Mouse (Mus musculus) thymus, adult 18-20 months (tissue): Measurements from ENCODE around the gene Tmem132d.

Source experiments
- DNase-seq, 2 experiments: peaks; one replicate each; pipeline ENCODE4 v3.0.0; 2022; ENCODE audit warnings: mixed read lengths in 2 of 2

Gene Tmem132d

DNA sequence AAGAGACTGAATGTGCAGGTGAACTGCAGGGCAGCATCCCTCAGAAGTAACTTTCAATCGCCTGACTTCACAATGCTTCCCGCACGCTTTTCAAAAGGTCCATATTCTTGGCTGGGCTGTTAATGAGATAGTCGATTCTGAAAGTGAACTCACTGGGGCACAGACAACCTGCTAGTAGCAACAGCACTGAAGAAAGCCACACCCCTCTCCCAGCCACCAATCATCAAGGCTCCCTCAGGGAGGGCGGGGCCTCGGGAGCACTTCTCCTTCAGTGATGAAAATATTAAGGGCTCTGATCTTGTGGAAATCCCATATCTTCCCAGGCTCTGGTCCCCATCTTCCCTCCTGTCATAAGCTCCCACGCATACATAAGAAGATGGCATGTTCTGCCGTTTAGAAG lies 27.8 kb downstream of the Tmem132d start:
- no peak for DNase-seq

DNA sequence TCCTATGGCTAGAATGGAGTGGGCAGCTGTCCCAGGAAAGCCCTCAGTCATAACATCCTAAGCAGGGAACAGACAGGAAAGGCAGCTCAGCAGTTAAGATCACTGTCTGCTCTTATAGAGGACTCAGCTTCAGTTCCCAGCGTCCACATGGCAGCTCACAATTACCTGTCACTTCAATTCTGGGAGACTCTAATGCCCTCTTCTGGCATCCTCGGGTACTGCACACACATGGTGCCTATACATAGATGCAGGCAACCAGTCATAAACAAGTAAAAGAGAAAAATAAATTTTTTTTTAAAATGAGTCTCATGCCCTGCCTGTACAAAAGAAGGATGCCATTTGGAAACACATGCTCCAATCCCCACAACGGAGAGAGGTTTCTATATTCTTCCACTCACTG lies 28.7 kb downstream of the Tmem132d start:
- no peak for DNase-seq

DNA sequence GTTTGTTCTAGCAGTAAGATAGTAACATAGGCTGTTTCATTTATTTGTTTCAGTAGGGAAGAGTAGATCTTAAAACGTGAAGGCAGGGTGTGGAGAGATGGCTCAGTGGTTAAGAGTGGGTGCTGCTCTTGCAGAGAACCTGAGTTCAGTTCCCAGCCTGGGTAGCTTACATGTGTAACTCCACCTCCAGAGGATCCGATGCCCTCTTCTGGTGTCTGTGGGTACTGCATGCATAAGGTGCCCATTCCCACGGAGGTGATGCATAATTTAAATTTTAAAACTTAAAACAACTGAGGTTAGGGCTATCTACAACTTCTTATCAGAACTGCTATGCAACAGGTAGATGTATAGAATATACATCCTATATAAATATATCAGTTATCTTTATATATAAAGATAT lies 40.5 kb downstream of the Tmem132d start:
- no peak for DNase-seq

GRCm38 (mm10) chr5:128389665-128390064 lies 43.2 kb downstream of the Tmem132d start:
- DNase-seq = no peak

DNA sequence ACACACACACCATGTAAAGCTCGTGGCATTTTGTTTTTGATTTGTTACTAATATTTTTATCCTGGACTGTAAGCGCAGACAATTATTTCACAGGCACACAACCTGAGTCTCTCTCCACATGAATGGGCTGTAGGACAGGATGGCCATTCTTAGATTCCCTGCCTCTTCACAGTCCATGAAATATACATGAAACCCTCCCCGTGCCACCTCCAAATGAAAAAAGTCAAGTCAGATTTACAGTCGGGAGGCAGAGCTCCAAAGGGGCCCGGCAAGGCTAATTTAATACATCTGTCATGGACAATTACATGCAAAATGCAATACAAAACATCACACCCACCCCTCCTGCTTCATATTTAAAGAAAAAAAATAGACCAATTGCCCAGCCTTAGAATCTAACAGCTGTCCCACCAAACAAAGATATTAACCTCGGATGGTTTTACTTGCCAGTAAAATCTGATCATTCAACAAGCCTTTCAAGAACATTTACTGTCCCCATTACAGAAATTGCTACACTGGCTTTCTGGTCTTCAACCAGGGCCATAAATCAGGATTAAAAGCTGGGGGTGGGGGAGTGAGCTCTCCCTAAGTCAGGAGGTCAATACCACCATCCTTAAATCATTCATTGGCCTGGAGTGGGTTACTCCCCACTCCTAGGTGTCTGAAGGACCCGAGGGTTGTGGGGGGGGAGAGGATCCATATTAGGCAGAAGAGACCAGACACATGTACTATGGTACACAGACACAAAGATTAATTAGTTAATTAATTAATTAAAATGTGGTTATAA lies 44.3 kb downstream of the Tmem132d start:
- no peak for DNase-seq

DNA sequence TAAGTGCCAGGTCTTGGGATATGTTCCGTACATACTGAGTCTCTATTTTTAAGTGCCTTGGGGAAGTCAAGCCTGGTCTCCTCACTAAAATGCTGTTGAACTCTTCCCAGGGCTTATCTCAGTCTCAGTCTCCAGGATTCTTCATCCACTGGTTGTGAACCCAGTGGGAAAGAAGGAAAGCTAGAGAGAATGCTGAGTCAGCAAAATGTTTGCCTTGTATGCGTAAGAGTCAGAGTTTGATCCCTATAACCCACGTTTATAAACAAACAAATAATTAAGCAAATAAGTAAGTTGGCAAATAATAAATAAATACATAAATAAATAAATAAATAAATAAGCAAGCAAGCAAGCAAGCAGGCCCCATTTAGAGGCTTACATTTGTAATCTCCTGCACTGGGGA lies 63.1 kb downstream of the Tmem132d start:
- DNase-seq = no peak

DNA sequence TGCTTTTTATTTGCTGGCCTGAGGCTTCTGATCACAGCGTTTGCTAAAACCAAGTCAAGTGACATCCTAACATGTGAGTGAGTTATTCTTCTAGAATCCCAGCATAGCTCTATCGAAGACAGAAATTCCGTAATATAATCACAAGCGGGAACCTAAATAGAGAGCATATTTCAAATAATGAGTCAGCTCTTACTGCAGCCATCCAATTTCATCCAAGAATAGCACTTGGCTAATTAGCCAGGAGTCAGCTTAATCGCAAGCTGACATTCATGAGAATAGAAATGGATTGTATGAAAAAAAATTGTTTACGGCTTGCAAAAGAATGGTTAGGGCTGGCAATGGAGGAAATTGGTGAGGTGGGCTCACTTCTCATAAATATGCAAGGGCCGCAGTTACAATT lies 63.8 kb downstream of the Tmem132d start:
- DNase-seq = no peak

DNA sequence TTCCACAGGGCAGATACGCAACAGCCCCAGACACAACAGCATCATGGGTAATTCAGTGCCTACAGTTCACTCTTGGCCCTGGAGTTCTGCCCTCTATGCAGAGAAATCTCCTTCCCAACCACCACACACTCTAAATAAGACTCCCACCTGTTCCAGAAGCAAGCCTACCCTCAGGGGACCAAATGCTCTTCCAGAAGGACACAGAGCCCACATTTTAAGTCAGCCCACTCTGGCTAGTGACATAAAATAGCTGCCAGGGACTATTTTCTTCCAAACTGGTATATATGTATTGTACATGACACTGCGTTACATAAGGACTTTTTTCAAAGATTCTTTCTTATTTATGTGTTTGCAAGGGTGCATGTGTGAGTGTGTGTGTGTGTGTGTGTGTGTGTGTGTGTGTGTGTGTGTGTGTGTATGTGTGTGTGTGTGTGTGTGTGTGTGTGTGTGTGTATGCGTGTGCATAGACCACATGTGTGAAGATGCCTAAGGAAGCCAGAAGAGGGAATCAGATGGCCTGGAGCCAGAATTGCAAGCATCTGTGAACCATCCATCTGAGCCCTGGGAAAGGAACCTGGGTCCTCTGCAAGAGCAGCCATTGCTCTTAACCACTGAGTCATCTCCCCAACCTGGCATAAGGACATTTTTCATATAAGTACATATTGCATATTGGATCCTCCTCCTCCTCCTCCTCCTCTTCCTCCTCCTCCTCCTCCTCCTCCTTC lies 67.5 kb downstream of the Tmem132d start:
- no peak for DNase-seq

DNA sequence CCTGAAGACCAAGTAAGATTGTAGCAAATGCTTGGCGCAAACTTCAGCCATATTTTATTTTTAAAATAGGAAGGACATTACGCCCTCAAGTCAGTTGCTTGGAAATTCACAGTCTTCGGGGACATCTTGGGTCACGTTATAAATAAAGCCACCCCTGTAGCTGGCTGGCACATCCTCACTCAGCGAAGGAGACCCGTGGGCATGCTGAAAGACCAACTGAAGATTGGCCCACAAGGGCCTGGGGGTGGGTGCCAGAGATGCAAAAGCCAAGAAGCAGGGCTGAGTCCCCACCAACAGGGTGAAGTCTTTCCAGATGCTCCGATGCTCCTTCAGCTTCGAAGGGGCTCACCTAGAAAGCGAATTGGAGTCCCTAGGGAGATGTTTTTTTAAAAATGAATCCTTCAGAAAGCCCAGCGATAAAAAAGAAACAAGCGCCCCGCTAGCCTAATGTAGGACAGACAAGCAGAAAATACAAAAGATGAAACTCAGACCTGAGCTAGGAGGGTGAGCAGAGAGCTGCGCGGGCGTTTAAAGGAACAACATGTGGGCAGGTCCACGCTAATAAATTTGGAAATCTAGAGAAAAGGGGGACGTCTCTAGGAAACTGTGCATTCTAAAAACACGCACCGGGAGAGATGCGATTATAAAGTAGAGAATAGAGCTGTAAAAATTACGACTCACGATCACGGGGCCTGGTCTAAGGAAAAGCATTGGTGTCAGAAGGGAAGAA lies 71.8 kb downstream of the Tmem132d start:
- DNase-seq = no peak

DNA sequence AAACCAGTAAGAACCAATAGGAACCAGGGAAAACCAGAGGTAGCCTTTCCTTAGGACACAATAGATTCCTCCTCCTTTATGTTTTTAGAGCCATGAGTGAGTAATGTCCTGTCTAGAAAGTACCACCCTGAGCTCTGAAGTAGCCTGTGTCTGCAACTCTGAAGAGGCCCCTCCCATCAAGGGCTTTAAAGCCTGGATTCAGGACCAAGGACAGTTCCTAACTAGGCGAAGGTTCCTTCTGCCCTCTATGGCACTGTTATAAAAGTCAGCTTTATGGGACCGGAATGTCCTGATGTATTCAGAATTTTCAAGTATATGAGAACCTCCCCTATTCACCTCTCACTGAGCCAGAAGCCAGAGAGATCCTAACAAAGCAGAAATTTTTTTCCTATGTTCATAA lies 84.0 kb downstream of the Tmem132d start:
- no peak for DNase-seq

DNA sequence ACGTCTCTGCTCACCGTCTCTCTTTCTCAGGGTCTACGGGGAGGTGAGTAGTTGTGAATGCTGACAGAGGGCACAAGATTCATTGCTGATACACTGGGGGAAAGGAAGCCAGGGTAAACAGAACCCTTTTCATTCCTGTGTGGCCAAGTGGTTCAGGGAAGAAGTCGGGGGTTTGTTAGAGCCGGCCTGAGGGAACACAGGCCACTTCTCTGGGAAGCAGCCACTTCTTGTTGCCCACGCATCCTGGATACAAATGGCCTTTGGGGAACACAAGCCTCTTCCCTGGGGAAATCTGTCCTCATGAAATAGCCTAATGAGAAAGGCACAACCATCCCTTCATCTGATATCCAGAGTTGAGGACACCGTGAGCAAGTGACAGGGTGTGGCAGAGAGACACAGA lies 96.0 kb downstream of the Tmem132d start:
- no peak for DNase-seq

- no peak for DNase-seq
Measured at GRCm38 (mm10) chr5:128332766-128333165, 100.1 kb downstream of the Tmem132d start.

- no peak for DNase-seq
Measured at GRCm38 (mm10) chr5:128330351-128330750, 102.5 kb downstream of the Tmem132d start.

- no peak for DNase-seq
Measured at GRCm38 (mm10) chr5:128302387-128302786, 130.5 kb downstream of the Tmem132d start.

DNA sequence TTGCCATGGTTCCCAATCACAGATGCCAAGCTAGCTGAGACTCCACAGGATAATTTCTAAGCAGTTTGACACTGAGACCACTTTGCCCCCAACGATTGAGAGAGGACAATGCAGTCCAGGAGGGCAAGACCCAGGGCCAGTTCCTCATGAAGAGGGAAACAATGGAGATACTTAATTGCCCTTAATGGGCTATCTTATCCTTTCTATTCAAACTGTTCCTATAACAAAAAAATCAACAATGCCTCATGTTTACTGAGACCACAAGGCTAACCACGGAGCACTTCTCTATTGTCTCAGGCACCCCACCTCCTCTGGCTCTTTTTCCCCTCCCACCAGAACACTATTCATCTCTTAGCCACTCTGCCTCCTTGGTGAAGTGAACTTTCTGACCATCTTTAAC lies 141.7 kb downstream of the Tmem132d start:
- no peak for DNase-seq

DNA sequence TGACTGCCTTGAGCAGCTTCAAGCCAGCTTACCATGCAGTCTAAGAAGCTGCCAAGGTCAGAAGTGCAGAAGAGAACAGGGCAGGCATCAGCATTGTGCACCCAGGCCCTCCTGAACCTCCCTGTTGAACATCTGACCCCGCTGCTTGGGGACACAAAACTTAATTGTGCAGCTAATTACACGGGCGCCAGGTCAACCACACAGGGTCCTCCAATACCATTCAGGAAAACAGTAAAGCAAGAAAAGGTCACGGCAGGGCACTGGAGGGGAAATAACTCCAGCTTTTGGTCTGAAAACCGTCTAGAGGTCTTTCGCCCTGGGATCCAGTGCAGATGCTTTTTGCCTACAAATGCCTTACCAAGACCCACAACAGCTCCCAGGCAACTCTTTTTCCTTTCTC lies 159.6 kb downstream of the Tmem132d start:
- no peak for DNase-seq

DNA sequence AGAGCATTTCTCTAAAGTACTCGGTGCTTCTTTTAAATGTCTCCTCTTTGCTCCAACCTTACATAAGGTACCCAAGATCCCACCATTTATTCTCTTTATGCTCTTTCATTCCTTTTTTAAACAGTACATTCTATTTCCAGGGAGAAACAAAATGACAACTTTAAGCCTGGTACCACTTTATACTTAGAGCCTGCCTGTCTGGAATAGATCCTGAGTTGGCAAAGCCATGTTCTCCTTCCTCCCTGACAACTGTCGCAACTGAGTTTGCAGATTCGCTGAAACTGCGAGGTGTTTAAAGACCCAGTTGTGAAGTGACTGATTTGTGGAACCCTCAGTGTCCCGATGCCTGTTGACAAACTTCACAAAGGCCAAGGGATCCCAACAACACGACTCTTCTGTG lies 165.5 kb downstream of the Tmem132d start:
- no peak for DNase-seq

DNA sequence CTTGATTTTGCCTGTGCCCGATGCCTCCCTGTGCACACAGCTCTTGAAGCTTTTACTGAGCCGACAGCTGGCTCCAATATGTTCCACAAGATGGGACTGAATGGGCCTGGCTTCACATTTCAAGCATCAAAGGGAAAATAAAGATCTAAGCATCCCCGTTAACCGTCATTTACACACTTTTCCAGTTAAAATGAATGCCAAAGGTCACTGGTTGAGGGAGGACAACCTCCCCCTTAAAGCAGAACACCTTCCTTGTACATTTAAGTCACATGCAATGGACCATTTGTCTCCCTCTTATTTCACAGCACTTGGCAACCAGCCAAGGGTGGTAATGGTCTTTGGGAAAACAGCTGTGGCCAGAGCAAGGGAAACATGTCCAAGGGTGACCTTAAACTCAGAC lies 188.7 kb downstream of the Tmem132d start:
- DNase-seq = no peak

DNA sequence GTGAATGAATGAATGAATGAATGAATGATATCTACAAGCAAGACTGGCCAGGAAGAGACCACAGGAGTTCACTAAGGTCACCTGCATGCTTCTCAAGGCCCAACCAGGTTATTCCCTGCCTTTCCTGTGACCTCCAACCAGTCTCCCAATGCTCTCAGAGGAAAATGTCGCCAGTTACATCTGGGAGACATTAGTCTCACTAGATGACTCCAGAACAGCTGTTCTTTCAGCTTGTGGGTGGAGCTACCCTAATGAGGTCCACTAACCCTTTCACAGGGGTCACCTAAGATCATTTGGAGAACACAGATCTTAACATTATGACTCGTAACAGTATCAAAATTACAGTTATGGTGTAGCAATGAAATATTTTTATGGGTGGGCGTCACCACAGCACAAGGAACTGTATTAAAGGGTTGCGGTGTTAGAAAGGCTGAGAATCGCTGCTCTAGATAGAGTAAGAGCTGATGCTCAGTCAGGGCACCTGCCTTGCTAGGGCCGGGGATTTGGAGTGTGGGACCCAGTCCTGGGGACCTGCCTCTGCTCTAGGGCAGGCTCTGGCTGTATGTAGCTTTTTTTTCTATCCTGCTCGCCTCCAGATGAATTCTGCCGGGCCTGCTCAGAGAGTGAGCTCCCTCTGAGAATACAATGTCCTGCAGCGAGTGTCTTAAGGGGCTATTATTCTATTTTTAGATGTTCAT lies 196.1 kb downstream of the Tmem132d start:
- DNase-seq = no peak

GRCm38 (mm10) chr5:128235611-128236010 lies 197.3 kb downstream of the Tmem132d start:
- no peak for DNase-seq

DNA sequence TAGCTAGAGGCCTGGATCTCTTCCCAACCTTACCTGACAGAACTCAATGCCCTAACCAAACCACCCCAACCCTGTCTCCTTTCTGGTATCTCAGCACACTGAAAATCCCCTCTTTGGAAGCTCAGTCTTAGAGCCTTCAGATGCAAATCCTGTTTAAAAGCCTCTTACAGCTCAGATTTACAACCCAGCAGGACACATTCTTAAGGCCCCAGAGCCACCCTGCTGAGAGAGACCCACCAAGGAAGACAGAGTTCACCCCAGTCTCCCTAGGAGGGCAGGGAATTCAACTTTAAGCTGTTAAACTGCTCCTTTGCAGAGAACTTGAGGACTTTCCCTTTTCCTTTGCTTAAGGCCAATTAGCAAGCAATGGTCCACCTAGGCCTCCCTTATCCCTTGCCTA lies 199.8 kb downstream of the Tmem132d start:
- no peak for DNase-seq

DNA sequence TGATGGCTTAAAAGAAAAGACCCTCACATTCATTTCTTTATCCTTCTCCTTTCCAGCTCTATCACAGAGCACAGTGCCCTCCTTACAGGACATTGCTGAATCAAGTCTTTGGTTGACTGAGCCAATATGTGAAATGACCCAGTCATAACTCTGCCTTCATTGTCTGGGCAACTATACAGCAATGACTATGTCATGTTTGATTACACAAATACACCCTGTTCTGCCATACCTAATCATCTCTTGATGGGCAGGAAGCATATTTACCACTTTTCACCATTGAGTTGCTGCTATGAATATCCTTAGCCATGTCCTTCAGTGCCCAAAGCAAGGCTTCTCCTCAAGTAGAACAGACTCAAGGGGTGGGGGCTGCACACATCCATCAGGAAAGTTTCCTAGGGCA lies 214.6 kb downstream of the Tmem132d start:
- DNase-seq = no peak

DNA sequence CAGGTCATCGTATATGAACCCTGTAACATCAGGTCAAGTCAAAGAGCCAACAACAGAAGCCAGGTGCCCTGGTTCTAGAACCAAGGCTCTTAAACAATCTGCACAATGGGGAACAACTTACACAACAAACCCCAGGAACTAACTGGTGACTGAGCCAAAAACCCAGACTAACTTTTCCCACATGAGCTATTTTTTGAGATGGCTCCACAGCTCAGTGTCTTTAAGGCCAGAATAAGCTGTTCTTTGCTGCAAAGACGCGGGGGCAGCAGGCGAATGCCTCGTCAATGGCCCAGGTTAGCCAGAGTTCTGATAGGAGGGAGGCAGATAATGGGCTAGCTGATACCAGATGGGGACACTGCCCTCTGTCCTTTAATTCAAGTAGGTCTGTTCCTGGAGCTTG lies 221.8 kb downstream of the Tmem132d start:
- no peak for DNase-seq
